Mouse (Mus musculus) left cerebral cortex, adult 9 months (tissue): Measurements from ENCODE around the gene Tec.

Experiments
- DNase-seq, 2 experiments: peaks; one replicate each; pipeline ENCODE4 v3.0.0; 2022; ENCODE audit warnings: low spot score in 2 of 2

Gene Tec

DNA sequence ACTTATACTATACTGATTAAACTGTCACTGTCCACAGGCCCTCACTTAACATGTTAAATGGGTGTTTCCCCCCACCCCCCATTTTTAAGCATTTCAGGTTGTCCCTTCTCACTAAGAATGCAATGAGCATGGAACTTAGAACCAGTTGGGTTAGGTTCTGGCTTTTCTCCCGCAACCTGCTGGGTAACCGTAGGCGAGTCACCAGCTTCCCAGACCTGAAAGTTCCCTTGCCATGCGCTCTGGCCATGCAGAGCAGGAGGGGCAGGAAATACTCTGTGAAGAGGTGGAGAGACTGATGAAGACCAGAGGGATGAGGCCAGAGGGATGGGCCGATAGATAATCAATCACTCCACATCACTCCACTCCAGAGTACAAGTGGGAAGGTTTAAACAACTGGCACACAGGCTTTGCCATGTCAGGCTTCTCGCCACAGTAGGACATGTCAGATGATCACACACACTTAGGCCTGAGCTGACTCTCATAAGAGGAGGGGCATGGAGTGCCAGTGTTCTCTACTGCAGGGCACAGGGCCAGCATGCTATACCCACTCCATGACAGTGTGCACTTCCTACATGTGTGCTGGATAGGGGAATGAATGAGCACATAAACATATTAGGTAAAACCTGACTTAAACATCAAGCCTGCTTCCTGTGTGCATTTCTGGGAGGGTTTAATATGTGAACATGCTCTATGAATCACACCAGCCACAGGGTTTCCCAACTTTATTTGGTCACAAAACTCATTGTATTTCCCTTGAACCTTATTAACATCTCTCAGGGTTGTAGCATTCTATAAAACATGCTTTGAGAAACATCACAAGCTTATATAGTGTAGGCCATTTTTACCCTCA is 13.9 kb downstream of the Tec start:
- no peak for DNase-seq

DNA sequence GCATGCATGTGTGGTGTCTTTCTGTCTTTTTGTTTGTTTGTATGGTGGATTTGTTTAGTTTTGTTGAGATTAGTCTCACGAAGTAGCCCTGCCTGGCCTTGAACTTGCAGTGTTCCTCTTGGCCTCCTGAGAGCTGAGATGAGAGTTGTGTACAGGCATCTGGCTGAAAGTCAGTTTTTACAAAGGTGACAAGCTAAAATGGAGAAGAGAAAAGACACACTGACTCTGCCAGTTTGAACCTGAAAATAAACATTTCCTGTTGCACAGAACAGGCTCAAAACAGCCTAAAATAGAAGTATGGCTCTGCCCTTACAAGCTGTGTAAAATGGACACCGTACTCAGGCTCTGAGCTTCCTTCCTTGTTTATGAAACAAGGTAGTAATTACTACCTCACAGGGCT is 14.9 kb downstream of the Tec start:
- no peak for DNase-seq

DNA sequence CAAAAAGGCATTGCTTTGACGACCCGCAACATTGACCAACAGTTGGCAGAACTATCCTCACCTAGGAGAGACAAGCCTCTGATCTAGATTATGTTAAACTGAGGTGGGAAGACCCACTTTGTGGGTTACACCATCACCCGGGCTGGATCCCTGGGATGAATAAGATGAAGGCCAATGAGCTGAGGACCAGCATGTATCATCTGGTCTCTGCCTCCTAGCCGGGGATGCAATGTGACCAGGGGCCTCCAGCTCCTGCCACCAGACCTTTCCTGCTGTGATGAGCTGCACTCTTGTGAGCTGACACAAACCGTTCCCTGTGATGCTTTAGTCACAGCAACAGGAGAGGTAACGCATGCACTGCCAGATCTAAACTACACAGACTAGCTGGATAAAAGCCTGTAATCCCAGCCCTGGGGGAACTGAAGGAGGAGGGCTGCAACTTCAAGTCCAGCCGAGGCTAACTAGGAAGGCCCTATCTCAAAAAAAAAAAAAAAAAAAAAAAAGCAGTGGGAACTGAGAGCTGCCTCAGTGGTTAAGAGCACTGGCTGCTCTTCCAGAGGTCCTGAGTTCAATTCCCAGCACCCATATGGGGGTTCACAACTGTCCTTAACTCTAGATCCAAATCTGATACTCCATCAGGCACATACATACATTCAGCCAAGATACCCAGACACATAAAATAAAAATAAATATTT is 15.8 kb downstream of the Tec start:
- no peak for DNase-seq

DNA sequence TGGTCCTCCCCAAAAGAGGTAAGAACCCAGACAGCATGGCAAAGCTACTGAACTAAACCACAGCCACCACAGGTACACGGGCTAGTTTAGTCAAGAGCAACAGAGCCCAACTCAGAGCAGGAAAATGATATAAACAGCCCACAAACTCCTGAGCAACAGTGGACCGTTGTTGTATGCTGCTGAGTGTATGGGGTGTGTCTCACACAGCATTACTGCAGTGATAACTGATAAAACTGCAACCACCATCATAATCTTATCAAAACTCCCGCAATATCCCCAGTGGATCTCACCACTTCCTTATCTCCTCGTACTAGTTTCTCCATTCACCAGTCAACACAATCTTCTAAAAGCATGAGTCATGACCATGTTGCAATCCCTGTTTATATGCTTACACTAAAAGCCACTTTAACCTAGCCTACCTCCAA is 16.6 kb downstream of the Tec start:
- no peak for DNase-seq

DNA sequence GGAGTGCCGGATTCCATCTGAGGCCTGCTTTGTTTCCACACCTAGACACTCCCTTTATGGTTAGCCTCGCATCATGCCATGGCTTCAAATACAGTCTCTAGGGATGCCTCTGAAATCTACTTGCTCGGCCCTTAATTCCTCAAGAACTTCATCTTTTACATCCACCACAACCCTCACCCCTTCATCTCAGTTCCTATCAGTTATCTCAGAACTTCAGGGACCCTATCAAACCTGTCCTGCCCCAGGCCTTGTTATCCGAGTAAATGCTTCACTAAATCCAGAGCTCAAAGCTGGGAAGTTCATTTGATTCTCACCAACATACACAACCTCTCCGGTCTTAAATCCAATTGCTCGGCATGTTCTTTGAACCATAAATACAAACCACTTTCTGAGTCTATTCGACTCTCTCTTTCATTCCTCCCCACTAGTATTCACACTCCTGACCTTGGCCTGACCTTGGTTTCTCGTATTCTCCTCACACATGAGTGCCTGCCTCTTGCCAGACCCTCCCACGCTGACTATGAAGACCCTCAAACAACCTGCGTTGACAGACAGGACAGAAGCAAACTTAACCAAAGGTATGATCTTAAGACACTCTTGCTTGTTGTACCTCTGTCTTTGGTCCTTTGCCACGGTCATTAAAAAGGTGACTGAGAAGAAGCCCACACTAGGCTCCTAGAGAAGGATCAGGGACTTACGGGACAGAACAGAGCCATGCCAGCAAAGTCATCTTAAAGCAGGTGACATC is 17.2 kb downstream of the Tec start:
- no peak for DNase-seq

DNA sequence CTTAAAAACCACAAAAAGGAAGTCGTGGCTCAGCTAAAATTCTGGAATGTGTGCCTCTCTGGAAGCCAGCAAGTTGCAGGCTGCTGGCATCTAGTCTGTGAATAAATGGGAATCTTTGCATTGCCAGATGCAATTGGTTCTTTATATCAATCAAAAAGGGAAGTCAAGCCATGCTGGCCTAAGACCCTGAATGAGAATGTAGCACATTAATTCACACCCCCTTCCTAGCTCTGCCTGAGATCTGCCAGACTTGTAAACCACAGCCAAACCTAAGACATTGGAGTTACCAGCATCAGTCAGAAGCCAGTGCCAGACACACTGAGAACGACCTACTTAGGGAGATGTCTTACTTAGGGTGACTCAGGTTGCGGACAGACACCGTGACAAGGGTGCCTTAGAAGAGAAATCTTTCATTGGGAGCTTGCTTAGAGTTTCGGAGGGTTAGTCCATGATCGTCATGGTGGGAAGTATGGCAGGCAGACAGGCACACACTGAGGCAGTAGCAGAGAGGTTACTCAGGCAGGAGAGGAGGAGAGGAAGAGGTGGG is 19.3 kb downstream of the Tec start:
- DNase-seq: no peak

DNA sequence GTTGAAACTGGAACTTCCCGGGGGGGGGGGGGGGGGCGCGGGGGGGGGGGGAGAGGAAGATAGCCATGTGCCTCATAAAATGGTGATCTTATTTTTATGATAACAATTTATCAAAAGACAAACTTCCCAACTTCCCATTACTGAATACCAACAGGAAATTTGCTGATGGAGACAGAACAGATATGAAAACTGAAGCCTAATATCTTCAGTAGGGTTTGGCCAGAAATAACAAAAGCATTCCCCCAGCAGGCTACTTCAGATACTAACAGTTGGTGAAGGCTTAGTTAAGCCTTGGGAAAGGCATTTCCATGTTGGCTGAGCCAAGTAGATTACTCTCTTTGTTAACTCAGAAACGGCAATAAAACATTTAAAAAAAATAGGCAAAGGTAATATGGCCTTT is 21.6 kb downstream of the Tec start:
- DNase-seq: no peak

DNA sequence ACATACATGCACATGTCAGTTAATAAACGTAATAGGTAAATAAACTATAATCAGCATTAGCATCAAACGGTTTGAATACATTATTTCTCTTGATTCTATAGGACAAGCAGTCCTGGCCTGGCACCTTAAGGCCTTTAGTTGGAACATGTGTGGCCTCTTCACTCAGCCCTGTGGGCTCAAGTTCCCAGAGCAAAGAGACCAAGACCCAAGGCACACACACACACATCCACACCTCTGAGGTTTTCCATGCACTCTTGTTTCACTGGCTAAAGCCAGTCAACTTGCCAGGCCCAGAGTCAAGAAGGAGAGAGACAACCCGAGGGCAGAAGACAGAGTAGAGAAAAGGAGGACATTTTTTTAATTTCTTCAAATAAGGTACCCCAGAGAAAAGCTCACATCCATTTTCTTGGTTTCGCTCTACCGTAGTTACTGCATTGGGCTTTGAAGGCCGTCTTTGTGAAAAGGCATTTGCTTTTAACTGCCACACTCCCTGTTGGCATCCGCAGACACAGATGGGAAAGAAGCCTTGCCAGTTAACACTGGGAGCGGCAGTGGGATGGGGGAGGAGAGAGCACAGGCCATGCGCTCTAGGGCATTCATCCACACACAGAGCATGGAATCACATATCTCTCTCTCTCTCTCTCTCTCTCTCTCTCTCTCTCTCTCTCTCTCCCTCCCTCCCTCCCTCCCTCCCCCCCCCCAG is 22.2 kb downstream of the Tec start:
- DNase-seq: no peak

DNA sequence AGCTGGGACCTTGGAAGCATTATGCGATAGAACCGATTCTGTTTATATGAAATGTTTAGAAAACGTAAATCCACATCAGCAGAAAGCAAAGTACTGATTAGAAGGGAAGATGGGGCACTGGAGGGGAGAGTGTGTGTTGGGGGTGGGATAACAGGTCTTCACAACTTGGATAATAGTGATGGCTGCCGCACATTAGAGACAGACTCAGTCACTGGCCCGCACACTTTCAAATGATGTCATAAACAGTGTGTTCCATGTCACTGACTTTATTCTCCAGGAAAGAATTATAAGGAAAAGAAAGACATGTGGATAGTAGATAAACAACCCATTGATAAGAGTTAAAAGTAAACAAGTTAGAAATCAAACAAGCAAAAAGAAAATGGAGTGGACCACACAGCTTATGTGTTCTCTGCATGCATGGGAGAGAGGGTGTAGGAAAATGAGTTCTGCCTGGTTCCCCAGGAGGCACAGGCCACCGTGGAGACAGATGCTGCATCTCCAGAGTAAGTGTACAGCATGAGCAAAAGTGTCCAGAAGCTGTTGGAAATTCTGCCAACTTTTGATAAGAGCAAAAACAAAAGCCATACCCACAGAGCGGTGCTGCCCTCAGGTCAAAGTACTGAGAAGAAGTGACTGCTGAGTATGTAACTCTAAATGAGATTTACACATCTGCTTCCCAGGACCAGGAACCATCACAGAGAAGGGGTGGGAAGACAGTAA is 23.3 kb downstream of the Tec start:
- DNase-seq: no peak

DNA sequence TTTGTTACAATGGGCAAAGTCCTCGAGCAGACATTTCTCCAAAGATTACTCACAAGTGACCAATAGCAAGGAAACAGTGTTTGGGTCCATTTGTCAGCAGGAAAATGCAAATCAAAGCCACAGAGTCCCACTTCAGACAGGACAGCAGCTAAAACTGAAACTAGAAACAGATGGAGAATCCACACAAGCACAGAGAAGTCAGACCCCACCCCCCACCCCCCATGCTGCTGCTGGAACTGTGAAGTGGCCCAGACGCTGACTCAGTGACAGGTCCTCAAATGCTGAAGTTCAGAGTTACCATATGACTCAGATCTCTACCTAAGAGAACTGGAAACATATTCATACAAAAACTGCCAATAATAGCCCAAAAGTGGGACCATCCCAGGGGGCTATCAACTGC is 24.0 kb downstream of the Tec start:
- DNase-seq: no peak

DNA sequence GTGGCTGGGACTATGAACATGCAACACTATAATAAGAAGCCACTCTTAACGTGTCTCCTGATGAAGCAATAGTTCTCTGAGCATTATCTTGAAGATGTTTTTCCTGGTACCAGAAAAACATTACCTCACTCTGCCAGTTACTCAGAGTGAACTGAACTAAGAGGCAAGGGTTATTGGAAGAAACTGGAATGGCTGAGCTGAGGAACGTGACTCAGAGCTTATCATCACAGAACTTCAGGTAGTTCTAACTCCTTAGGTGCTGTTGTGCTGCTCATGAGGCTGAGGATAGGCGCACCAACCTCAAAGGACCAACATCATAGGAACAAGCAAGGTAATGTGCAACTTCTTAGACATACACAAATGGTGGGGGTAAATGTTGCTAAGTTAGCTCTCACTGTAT is 28.6 kb downstream of the Tec start:
- no peak for DNase-seq

DNA sequence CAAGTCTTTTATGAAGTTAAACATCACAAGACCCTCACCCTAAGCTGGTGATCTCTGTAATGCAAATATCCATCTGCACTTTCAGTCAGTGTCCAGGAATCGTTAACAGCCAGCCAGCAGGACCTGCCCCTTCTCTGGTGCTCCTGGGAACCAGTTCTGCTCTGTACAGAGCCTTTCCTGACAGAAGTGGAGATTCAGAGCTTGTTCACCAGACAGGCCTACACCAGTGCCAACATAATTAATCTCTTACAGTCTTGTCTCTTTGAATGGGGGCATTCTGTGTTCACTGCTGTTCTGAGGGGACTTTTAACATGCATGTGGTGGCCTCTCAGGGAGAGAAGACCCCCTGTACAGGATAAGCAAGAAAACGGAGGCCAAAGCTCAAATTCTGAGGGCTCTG is 29.3 kb downstream of the Tec start:
- DNase-seq: no peak

DNA sequence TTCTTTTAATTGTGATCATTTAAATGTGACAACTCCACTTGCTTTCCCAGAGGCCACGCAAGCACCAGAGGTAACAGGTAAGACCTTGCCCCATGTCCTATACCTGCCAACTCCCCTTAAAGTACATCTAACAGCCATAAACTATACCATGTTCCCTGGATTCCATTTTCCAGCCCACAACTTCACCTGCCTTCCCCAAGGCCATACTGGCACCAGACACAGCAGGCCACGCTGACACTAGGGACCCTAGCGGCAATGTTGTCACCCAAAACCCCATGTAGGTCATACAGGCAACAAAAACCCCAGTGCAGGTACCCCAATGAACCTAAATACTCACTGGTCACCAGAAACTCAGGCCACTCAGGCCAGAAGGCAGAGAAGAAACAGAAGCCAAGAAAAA is 32.6 kb downstream of the Tec start:
- DNase-seq: no peak

DNA sequence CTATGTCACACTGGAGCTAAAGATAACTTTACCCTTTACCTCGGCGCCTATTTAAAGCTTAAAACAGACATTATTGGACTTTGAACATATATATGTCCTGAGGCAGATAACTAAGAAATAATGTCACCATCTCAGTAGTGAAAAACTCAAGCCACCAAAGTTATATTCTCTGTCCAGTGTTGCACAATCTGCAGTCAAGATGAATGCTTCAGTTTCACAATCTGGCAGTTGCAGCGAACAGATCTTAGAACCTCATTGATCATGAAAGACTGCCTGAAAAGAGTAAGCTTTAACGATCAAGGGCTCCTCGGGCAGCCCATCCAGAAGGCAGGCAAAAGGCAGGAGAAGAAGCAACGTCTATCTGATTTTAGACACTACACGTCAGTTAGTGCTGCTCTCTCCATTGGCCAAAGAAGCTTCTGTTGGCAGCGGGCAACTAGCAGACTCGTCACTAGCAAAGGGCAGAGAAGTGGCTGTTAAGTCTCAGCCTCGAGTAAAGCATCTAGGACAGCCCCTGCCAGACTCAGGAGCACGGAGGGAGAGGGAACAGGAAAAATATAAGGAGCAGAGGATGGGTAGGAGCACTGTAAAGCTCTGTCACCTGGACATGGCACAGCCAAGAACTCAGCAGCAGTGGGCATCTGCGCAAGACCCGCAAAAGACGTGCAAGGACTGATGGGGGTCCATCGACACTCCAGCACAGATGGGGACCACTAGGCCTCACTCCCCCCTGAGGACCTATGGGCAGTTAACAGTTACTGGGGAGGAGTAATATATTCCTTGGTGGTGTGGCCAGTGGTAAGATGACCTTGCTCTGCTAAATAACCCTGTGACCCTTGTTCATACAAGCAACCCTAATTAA is 35.1 kb downstream of the Tec start:
- DNase-seq: no peak

DNA sequence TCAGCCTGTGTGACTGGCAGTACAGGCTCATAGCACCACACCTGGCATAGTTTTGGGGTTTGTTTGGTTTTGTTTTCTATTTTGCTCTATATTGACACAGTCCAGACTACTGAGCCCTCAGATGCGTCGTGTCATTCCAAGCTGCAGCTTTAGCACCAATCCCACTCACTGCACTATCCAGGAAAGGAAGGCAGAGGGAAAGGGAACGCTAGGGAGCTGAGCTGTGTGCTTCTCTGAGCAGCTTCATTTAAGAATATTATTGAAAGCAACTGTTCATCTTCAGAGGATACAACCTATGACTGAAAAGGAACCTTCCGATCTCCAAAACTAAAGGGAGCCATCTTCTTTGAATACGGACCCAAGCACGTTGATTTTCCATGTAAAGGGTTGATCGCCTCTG is 36.1 kb downstream of the Tec start:
- DNase-seq: no peak

DNA sequence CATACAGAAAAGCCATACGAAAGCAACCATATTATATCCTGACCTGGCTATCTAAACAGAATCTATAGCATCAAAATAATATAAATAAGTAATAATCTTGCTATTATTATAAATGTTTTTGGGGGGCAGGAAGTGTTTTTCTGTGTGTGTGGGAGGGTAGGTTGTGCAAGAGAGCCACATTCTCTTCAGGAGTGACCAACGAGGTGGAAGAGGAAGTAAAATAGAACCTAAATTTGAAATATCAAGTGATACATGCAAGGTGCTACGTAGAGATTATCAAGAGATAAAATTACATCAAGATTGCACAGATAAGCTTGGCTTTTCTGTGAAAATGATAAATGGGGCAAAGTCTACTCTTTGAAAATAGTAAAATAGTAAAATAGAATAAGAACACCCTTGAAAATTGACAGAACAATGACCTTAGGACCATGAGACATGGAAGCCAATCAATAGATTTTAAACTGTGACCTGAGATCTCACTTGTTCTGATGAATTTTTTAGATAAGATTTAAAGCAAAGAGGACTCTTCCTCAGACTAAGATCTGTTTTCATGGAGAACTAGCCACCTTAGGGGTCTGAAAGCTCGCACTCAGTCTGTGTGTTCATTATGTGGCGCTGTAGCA is 37.2 kb downstream of the Tec start:
- DNase-seq: no peak

DNA sequence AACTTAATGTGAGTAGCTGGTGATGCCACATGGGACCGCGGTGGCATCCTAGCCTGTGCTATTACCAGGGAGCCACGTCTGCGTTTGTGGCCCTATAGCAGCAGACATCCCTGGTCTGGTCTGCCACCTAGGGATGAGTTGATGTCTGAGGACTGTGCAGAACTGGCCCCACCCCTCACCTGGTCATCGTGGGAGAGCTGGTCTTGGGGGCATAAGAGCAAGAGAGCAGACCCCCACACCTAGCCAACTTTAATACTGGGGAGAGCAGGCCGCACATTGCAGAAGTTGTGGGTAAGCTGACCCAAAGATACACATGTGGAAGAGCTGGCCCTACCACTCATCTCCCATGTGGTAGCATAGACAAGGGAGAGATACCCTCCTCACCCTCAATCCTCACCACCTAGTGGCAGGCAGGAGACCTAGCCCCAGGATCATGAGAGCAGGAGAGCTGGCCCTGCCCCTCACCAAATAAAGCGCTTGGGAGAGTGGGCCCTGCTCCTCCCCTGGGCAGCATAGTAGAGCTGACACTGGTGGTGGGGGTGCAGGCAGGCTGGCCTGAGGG is 38.7 kb downstream of the Tec start:
- DNase-seq: no peak

DNA sequence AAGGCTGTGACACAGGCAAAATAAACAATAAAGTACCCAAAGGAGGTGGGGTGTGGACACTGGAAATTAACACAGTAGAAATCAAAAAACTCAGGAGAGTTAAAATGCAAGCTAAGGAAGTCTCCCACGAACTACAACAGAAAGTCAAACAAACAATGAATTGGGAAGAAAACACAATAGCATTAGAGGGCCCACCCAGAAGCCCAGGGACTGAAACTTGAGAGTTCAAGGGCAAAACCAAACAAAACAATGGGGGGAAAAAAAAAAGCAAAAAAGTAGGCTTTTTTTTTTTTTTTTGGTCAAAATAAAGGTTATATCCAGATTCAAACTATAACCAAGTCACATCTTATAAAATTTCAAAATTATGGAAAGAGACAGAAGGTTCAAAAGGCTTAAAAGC is 39.9 kb downstream of the Tec start:
- DNase-seq: no peak

DNA sequence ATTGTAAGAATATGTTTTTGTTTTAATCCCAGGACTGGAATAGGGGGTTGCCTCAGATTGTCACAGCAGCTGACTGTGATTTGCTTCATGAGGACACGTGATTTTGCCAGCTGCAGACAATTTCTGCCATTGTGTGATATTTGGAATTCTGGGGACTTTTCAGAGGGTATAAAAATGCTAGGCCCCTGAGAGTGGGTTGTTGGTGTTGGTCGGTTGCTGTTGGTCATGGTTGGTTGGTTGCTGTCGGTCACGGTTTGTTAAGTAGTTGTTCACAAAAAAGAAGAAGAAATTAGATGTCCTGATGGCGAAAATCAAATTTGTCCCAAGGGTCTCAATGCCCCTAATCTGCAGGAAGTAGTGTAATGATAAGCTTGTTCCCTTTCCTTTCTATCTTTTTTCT is 40.8 kb downstream of the Tec start:
- no peak for DNase-seq
